14 mouse cellular contexts compared by ENCODE assay signal in the genomic region with DNA sequence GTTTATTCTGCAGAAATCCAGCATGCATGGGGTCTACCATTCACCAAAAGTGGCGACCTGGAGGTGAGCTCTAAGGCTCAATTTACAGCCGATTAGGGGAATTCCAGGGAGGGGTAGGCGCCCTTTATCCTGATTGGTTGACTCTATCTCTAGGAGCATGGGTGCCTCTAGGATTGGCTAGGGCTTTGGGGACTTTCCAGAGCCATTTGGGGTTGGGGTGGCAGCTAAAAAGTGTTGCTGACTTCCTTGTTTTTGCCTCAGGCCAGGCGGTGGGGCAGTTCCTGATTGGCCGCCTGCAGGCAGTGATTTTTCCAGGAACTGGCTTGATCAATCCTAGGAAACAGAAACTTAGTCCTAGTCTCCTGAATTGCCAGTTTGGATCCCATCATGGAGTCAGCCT.
"Had no signal": no experiment of that assay in that cellular context is flagged by ENCODE, and none has a peak within 500 bp of the region (broad histone marks: within the 10 kb centered on the region; RNA-seq: fewer than 3 reads in every experiment).

No protein-coding gene starts in this region.

- H3K4me3 ChIP-seq: layer of hippocampus, adult 2 months; liver, embryonic 15.5 days had no signal

- H3K27me3 ChIP-seq: liver, embryonic 15.5 days had no signal

- H3K36me3 ChIP-seq: liver, embryonic 15.5 days had no signal

- H3K9ac ChIP-seq: liver, embryonic 15.5 days had no signal

- H3K27ac ChIP-seq: kidney, postnatal 0 days; layer of hippocampus, adult 2 months; liver, embryonic 15.5 days had no signal

- H3K4me1 ChIP-seq: liver, embryonic 15.5 days had no signal

- H3K4me2 ChIP-seq: liver, embryonic 11.5 days; liver, embryonic 15.5 days; midbrain, embryonic 11.5 days had no signal

- DNase-seq: kidney, postnatal 36 days; left cerebral cortex, postnatal 4 days; lung, adult 2 months; lung, postnatal 4 days; right cerebral cortex, adult 18-20 months; right cerebral cortex, postnatal 25 days; thymus, postnatal 36 days had no signal

- ATAC-seq: lung, postnatal 0 days; midbrain, embryonic 16.5 days had no signal

- H3K9me3 ChIP-seq: liver, embryonic 15.5 days had no signal
